Mouse (Mus musculus) heart, postnatal 14 days (tissue): ENCODE results near the gene Rps6kc1. TPM values are rescaled to one million over a fixed set of nuclear protein-coding genes. Genes with fewer than 3 reads are reported as not detected.

Experiments
- DNase-seq, 2 experiments: peaks; one replicate each; pipeline ENCODE4 v3.0.0; 2021 to 2022
- intact Hi-C: fragments of 180-260 bp; cut with DNase I; formaldehyde crosslinking; loops from one replicate; pipeline ENCODE4 v1.15.1; 2025
- total RNA-seq, 2 experiments: library from RNA; stranded (reverse); gene quantifications; 2 replicates each; pipeline ENCODE4 v1.2.3; 2021

Rps6kc1 gene
- total RNA-seq, 2 experiments from 2014 or later = 16.3 to 19.2 TPM

GRCm38 (mm10) chr1:190846074-190846730 lies 65.4 kb downstream of the Rps6kc1 start:
- intact Hi-C loops = no loop called here
- DNase-seq = no peak

DNA sequence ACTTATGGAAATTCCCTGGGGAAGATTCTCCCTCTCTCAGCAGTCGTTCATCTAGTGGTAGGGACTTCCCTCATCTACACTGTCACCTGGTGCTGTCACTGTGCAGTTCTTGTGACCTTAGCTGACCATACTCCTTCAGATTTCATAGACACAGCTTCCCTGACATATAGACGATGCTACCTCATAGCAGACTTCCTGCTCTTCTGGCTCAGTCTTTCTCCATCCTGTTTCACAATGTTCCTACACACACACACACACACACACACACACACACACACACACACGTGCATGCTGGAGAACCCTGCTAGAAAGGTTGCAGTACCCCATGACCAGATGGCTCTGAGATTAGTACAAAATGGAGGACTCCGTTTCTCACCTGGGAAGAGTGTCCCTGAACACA lies 66.2 kb downstream of the Rps6kc1 start:
- intact Hi-C loops = no loop called here
- DNase-seq = no peak

DNA sequence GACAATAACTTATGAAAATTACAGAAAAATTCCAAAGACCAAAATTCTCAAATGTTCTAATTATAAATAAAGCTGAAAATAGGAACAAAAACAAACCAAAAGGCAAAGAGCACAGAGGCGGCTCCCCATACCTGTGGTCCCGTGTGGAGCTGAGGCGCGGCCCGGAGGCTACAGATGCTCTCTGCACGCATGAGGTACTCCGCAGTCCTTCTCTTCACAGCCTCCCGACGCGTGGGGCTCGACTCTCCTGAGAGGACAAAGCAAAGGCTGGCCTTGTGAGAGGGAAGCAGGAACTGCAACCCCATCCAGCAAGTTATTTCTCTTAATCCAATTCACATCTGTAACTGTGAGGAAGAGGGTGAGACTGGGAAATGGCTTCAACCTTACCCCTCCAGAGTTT lies 67.2 kb downstream of the Rps6kc1 start:
- intact Hi-C loops = no loop called here
- DNase-seq = no peak

DNA sequence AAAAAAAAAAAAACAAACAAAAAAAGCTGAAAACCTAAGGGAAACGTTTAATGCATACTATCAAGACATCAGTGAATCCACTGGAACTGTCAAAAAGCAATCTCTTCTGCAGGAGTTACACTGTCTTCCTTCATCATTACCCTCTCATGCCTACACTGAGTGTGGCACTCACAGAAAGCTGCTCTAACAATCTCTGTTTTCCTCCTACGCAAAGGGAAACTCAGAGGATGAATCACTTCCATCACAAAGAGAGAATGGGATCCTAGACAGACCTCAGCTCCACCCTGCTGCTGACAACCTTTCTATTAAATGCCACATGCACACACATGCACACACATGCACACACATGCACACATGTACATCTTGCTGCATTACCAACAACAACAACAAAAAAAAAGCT lies 75.5 kb downstream of the Rps6kc1 start:
- intact Hi-C loops = no loop called here
- DNase-seq = no peak

- intact Hi-C loops = no loop called here
- DNase-seq = no peak
Observed at GRCm38 (mm10) chr1:190834201-190834907, 77.2 kb downstream of the Rps6kc1 start.

GRCm38 (mm10) chr1:190832965-190833630 lies 78.5 kb downstream of the Rps6kc1 start:
- no peak for DNase-seq
- intact Hi-C loops = loop anchor here (1.0 kb wide), 1 partner anchor 46 kb away; no protein-coding TSS in a partner anchor

GRCm38 (mm10) chr1:190831839-190832497 lies 79.6 kb downstream of the Rps6kc1 start:
- intact Hi-C loops = loop anchor here (1.0 kb wide), 1 partner anchor 47 kb away; no protein-coding TSS in a partner anchor
- peak; percentile 34 to 76 for DNase-seq

- DNase-seq = no peak
- intact Hi-C loops = no loop called here
Observed at GRCm38 (mm10) chr1:190826486-190827034, 85.0 kb downstream of the Rps6kc1 start.

DNA sequence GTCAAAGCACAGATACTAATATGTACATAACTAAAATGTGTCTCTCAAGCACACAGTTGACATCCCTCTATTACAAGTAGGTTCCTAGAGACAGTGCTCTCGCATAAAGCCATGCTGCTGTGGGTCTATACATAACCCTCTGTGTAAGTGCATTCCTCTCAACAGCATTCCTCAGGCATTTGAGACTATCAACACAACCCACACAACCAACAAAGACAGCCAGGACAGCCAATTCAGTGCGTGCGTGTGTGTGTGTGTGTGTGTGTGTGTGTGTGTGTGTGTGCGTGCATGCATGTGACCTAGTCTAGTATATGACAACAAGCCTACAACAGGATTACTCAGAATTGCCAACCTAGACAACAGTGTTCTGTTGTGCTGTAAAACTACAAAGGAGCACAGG lies 87.8 kb downstream of the Rps6kc1 start:
- no peak for DNase-seq
- intact Hi-C loops = no loop called here

DNA sequence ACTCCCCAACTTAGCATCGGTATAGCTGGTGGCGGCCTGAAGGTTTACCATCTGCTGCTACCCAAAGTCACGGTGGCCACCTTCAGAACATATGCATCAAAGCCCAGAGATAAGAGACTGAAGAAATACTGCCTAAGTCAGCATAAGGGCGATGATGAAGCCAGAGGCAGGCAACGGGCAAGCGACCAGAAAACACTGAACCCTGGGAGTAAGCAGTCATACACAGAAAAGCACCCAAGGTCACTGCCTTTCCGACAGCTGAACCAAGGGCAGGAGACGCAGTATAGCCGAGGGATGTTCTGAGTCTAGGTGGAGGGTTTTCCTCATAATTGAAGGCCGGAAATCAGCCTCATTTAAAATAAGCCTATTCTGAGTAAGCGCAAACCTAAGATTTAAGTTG lies 95.4 kb downstream of the Rps6kc1 start:
- intact Hi-C loops = no loop called here
- peak; percentile 23 to 48 for DNase-seq

- intact Hi-C loops = no loop called here
Observed at GRCm38 (mm10) chr1:190810408-190810807, 101.2 kb downstream of the Rps6kc1 start.

GRCm38 (mm10) chr1:190808766-190809221 lies 102.8 kb downstream of the Rps6kc1 start:
- intact Hi-C loops = no loop called here
- DNase-seq = no peak

More at GRCm38 (mm10) chr1:190810408-190810807, 101.2 kb downstream of the Rps6kc1 start:
- no peak for DNase-seq

GRCm38 (mm10) chr1:190806817-190807216 lies 104.8 kb downstream of the Rps6kc1 start:
- intact Hi-C loops = no loop called here
- no peak for DNase-seq

- no peak for DNase-seq
- intact Hi-C loops = loop anchor here (5.0 to 10.0 kb wide), 2 partner anchors 624 to 911 kb away; partner anchors contain the start of gene Prox1
Observed at GRCm38 (mm10) chr1:190798668-190799067, 112.9 kb downstream of the Rps6kc1 start.

- DNase-seq = no peak
- intact Hi-C loops = loop anchor here (2.0 to 10.0 kb wide), 3 partner anchors 623 to 910 kb away; partner anchors contain the start of gene Prox1
Observed at GRCm38 (mm10) chr1:190797483-190798058, 114.0 kb downstream of the Rps6kc1 start.

GRCm38 (mm10) chr1:190796745-190797482 lies 114.7 kb downstream of the Rps6kc1 start:
- DNase-seq = peak in 1 of 2 experiments; percentile 59
- intact Hi-C loops = loop anchor here (2.0 to 10.0 kb wide), 3 partner anchors 622 to 910 kb away; partner anchors contain the start of gene Prox1

DNA sequence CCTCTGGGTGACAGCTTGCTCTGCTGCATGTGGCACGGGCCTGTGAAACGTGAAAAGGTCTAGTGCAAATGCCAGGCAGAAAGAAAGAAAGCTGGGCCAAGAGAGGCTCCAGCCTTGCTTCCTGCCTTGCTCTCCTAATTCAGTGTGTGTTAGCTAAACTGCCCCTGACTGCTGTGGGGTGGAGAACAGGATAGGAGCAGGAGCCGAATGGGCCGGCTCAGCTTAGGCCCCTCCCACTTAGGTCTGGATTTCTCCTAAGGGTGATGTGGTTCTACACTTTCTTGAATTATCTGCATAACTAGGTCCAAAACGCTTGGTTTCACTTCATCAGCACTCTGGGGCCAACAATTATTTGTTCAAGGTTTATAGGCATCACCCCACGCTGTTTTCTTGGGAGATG lies 119.9 kb downstream of the Rps6kc1 start:
- DNase-seq = no peak
- intact Hi-C loops = loop anchor here (10.0 kb wide), 1 partner anchor 617 kb away; the partner anchor contains the start of gene Prox1

GRCm38 (mm10) chr1:190790720-190791119 lies 120.8 kb downstream of the Rps6kc1 start:
- intact Hi-C loops = loop anchor here (10.0 kb wide), 1 partner anchor 616 kb away; the partner anchor contains the start of gene Prox1
- no peak for DNase-seq

DNA sequence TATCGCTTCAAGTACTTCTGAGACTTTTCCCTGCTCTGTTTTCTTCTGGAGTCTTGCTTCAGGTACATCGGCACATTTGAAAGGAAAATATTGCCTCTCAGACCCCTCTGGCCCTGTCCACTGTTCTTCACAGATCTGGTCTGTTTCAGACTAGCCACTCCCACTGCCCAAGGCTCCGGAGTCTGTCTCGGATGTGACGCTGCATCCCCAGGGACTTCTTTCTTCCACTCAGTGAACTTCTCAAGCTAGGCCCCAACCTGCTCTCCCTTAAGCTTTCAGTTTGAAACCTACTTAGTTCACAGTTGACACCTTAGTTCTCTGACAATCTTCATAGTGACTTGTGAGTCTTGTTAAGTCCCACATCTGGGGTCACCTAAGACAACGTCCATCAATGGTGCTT lies 133.9 kb downstream of the Rps6kc1 start:
- DNase-seq = no peak
- intact Hi-C loops = no loop called here
